Mouse (Mus musculus) left cerebral cortex, postnatal 14 days (tissue): ENCODE measurements around the gene Yipf4. TPM values are rescaled to one million over a fixed set of nuclear protein-coding genes. Genes with fewer than 3 reads are reported as not detected.

Experiments used
- DNase-seq, 2 experiments: peaks; one replicate each; pipeline ENCODE4 v3.0.0; 2021 to 2022; ENCODE audit warnings: low spot score in 2 of 2, mixed read lengths in 1 of 2
- intact Hi-C: fragments of 180-260 bp; cut with DNase I; formaldehyde crosslinking; loops from one replicate; pipeline ENCODE4 v1.15.1; 2025
- total RNA-seq, 2 experiments: library from RNA; stranded (reverse); gene quantifications; 2 replicates each; pipeline ENCODE4 v1.2.3; 2021

Yipf4 gene
- total RNA-seq, 2 experiments from 2014 or later: 81.4 to 83.7 TPM

DNA sequence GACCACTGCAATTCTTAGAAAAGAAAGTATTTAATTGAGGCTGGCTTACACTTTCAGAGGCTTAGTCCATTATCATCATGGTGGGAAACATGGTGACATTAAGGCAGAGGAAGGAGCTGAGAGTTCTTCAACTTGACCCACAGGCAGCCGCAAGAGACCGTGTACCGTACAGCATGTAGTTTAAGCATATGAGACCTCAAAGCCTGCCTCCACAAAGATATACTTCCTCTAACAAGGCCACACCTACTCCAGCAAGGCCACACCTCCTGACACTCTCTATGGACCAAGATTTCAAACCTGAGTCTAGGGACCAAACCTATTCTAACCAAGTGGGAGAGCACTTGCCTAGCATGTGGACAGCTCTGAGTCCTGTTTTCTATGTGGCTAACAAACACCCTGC lies 19.3 kb downstream of the Yipf4 start:
- intact Hi-C loops: no loop called here
- DNase-seq: no peak

DNA sequence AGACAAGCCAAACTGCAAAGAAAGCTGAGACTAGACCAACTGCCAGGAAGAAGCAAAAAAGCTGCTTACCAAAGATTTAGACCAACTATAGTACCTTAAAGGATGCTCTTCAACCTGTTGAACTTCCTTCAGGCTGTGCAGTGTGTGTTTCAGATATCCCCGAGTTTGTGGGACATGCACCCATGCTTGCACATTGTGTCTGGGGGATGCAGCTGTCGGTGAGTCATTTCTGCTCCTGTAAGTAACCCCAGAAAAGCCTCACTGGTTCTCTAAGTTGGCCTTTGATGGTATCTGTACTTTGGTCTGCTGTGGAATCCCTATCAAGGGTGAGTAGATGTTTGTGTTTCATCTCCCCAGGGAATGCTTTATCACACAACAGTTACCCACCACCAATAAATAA lies 23.0 kb downstream of the Yipf4 start:
- intact Hi-C loops: no loop called here
- no peak for DNase-seq

DNA sequence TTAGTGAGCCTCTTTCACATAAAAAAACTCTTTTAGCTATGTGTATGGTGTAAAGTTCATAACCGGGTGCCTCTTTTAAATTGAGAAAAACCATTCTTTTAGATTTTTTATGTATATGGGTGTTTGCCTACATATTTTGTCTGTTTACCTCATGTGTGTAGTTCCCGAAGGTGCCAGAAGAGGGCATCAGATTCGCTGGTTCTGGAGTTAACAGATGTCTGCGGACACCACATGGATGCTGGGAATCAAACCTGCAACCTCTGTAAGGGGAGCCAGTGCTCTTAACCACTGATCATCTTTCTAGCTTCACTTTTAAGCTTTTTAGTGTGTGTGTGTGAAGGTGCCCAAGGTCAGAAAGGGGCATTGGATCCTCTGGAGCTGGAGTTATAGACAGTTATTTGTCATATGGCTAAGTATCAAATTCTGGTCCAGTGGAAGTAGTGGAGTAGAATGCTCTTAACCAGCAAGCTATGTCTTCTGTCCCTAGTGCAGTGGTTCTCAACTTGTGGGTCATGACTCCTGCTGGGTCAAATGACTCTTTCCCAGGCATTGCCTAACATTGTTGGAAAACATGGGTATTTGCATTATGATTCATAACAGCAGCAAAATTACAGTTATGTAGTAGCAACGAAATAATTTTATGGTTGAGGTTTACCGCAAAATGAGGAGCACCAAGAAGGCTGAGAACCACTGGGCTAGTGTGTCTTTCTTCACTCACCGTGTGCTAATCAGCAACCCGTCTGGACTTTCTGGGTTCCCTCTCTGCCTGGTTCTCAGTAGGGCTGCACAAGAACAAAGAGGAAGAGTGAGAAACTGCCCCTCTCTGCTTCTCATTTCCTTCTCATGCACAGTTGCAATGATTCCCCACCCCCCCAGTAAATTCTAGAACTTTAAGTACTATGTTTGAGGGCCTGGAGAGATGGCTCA lies 33.8 kb downstream of the Yipf4 start:
- no peak for DNase-seq
- intact Hi-C loops: no loop called here

DNA sequence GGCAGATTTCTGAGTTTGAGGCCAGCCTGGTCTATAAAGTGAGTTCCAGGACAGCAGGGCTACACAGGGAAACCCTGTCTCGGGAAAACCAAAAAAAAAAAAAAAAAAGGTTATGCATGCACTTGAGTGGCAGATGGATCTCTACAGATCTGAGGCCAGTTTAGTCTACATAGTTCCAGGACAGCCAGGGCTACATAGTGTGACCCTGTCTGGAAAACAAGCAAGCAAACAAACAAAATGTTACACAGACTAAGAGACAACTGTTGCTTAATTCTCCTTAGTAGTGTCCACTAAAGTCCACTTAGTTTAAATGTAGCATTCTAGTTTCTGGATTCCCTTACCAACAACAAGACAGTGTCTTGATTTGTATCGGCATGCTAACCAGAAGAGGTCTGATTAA lies 36.8 kb downstream of the Yipf4 start:
- no peak for DNase-seq
- intact Hi-C loops: loop anchor here (5.0 kb wide), 1 partner anchor 34 kb away; no protein-coding TSS in a partner anchor

DNA sequence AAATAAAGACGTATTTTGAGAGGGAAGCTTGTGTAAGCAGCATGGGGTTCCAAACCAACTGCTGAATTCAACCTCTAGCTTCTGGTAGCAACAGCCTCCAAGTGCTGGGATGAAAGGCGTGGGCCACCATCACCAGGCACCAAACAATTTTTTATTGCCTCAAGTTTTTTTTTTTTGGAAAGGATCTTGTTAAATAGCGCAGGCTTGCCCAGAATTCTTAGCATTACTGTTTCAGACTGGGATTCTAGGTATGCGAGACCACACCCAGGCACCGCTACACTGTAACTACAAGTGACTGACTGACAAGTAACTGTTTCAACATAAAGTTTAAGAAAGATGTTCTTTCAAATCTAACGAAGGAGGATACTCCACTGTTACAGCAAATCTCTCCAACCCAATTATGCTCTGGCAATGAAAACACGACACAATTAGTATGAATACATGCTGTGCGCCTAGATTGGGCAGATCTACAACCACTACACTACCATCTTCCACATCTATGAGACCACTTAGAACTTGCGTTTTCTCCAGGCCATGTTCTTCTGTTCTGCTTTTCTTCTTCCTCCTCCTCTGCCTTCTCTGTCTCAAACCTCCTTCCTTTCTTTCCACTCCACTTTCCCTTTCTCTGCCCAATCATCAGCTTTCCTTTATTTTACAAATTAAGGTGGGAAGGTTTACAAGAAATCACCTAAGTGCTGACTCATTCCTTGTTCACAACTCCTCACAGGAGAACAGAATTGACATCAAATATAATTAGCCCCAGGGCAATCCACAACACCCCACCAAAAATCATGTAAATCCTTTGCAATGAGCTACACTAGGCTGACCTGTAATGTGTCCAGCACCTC lies 37.7 kb downstream of the Yipf4 start:
- peak in 1 of 2 experiments; percentile 5 for DNase-seq
- intact Hi-C loops: loop anchor here (5.0 kb wide), 1 partner anchor 35 kb away; no protein-coding TSS in a partner anchor

DNA sequence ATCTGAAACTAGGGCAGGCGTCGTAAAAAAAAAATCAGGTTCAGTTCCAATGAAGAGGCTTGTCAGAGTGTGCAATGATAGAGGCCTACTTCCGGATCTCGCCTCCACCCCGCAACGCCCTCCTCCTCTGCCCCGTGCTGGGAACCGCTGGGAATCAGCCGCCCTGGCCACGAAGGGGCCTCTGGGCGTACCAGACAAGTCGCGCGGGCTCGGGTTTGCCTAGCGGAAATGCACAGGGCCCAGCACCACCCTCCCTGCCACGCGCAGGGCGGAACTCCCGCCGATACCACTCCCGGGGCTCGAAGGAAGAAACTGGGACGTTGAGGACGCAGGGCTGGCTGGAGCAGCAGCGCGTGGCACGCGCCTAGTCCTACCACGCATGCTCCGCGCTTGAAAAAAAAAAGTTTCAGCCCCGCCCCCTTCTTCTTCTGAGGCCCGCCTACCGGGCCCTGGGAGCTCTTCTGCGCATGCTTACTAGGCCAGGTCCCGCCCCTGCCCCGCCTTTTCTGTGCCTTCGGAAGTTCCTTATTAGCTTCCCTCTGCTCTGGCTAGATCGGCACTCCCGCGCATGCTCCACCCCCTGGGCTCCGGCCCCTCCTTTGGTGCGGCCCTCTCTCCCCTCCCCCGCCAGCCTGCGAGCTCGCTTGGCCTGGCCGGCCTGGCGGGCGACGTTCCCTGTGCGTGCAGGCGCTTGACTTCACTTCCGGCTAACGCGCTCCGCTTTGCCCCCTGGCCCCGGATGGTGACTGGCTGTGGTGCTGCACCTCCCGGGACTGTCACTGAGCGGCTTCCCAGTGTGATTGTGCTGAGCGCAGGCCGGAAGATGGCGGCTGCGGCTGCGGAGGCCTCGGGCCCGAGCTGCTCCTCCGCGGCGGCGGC lies 38.7 kb downstream of the Yipf4 start, which contains the start of gene Birc6:
TSS of gene Birc6 (plus strand) at position 567 of the 879 bp plus-strand sequence.
- peak; percentile 100 for DNase-seq
- intact Hi-C loops: loop anchor here (5.0 kb wide), 1 partner anchor 36 kb away; no protein-coding TSS in a partner anchor

DNA sequence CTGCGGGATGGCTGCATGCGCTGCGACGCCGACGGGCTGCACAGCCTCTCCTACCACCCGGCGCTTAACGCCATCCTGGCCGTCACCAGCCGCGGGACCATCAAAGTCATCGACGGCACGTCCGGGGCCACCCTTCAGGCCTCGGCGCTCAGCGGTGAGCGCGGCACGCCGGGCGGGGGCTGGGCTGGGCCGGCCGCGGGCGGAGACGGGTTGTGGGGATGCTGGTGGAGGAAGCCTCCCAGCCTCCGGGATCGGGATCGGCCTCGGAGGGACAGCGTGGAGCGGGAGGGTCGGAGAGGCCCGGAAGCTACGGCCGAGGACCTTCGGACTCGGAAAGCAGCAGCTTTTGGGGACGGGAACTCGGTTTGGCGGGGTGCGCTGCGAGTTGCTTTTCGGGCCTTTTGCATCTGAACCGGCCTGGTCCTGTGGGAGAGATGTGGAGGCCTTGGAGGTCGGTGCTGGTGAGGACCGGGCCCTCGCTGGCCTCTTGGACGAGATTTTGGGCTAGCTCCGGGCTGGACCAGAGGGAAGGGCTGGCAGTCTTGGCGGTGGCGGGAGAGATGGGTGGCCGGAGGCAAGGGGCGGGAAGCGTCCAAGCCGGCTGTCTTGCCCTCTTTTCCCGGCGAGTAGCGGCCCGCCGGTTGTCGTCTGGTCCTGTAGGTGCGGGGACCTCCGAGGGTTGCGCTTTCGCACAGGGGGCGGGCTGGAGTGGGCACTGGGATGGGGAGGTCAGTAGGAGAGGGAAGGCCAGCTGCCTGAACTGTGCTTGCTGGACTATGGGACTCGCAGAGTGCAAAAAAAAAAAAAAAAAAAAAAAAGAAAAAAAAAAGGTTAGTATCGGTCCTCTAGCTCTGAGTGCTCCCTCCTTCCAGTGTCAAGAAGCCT lies 39.6 kb downstream of the Yipf4 start:
- intact Hi-C loops: loop anchor here (5.0 kb wide), 1 partner anchor 37 kb away; no protein-coding TSS in a partner anchor
- peak in 1 of 2 experiments; percentile 23 for DNase-seq

DNA sequence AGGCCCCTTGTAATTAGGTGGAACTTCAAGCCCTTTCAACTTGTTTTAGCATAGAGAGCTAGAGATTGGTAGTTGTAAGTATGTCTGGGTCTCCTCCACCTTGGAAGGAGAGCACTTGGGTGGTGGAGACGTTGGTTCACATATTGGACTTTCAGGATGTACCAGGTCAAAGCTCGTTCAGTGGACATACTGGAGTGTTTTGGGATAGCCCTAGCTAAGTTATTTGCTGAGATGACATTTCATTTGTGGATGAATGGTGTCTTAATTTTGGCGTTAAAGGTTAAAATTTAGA lies 40.2 kb downstream of the Yipf4 start:
- intact Hi-C loops: loop anchor here (5.0 kb wide), 1 partner anchor 37 kb away; no protein-coding TSS in a partner anchor

DNA sequence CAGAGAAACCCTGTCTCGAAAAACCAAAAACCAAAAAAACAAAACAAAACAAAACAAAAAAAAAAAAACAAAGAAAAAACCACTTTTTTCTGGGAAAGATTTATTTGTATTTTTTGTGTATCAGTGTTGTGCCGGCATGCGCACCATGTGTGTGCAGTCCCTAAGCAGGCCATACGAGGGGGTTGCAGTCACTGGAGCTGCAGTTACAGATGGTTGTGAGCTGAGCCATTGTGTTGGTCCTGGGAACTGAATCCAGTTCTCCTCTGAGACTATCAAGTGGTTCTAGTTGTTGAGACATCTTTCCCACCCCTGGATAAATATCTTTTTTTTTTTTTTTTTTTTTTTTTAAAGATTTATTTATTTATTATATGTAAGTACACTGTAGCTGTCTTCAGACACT lies 45.7 kb downstream of the Yipf4 start:
- no peak for DNase-seq
- intact Hi-C loops: no loop called here

More for the DNA sequence above, 40.2 kb downstream of the Yipf4 start:
- no peak for DNase-seq

DNA sequence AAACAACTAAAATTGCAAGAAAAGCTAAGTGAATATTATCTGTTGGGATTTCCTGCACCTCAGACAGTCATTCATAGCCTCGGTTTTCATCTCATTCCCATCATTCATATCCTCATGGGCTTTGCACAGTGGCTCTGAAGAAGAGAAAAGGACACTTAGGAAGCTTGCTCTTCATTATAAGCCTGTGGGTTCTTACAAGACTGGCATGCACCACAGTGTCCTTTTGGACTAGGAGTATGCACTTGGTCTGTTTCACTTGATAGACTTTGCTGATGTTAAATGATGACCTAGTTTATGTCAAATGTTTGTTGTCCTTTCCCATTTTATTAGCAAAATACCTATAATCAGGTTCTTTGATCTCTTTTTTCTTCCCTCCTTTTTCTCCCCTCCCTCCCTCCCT lies 48.2 kb downstream of the Yipf4 start:
- intact Hi-C loops: no loop called here
- no peak for DNase-seq

DNA sequence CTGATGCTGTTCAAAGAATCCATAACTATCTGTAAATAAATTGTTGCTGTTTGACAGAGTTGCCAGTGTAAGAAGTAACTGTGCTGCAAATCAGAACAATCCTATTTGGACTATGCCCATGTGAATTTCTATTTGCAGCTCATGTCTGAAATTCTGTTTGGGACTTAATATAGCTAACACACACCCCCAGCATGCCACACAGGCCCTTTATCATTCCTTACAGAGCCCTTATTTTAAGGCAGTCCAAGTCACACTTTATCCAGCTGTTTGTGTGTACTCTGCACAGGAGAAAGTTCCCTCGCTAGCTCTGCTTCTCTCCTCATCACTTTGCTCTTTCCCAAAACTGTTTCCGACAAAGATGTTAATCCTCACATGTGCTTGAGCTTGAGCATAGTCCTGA lies 54.3 kb downstream of the Yipf4 start:
- intact Hi-C loops: no loop called here
- no peak for DNase-seq

Other genes starting within 250 kb of the Yipf4 start
- gene Memo1, start 194.0 kb upstream of the Yipf4 start, total RNA-seq: 10 to 100 TPM; 53.1 to 60.0 TPM
- 10 to 100 TPM; 50.0 to 57.8 TPM for gene Dpy30, start 165.5 kb upstream of the Yipf4 start, total RNA-seq
- 10 to 100 TPM; 61.4 to 70.0 TPM for gene Spast, start 150.5 kb upstream of the Yipf4 start, total RNA-seq
- gene Slc30a6, start 93.9 kb upstream of the Yipf4 start, total RNA-seq: 10 to 100 TPM; 18.1 to 19.3 TPM
- under 1 TPM; 0.09 to 0.23 TPM for gene Nlrc4, start 30.4 kb upstream of the Yipf4 start, total RNA-seq
- 100 to 1,000 TPM; 152 TPM for gene Birc6, start 38.8 kb downstream of the Yipf4 start, total RNA-seq
- gene Ttc27, start 228.2 kb downstream of the Yipf4 start, total RNA-seq: 10 to 100 TPM; 25.3 to 27.1 TPM